Mouse (Mus musculus): ENCODE results near the gene Ank. TPM values are rescaled to one million over a fixed set of nuclear protein-coding genes. Genes with fewer than 3 reads are reported as not detected.

Gene Ank
- total and polyA plus RNA-seq, 2 experiments from 2014 or later = 22.8 to 31.5 TPM

GRCm38 (mm10) chr15:27623286-27623685, 156.8 kb downstream of the Ank start:
- no peaks in the 10 kb centered on the region for H3K9me3 ChIP-seq (ENCODE audit: low read length)
- H3K4me1 ChIP-seq (ENCODE audit: insufficient read depth) = no peaks in the 10 kb centered on the region
- WGBS = 95% methylated on average over 6 of the region's 6 CpGs
- no peak overlapping the region for H3K9ac ChIP-seq
- no peak for DNase-seq
- no peak overlapping the region for H3K4me3 ChIP-seq (ENCODE audit: low read depth, low read length)
- H3K36me3 ChIP-seq (ENCODE audit: insufficient read depth) = peaks cover 18% of the 10 kb centered on the region
- ATAC-seq = no peak
- H3K4me2 ChIP-seq (ENCODE audit: low read depth) = no peak overlapping the region
- no peak overlapping the region for H3K27ac ChIP-seq (ENCODE audit: low read depth, low read length)
- TF ChIP-seq CTCF (IDR thresholded peaks at IDR 0.05; ENCODE audit: low read depth) = no peak
- H3K27me3 ChIP-seq (ENCODE audit: insufficient read depth, low read length) = no peaks in the 10 kb centered on the region

- WGBS = 92% methylated on average over 13 of the region's 13 CpGs
- Histone ChIP-seq H3K9ac (no peak overlapping the region), H3K27ac (ENCODE audit: low read depth, low read length) (no peak overlapping the region), H3K9me3 (ENCODE audit: low read length) (no peaks in the 10 kb centered on the region), H3K27me3 (ENCODE audit: insufficient read depth, low read length) (no peaks in the 10 kb centered on the region), H3K36me3 (ENCODE audit: insufficient read depth) (peaks cover 11% of the 10 kb centered on the region), H3K4me3 (ENCODE audit: low read depth, low read length) (no peak overlapping the region), H3K4me2 (ENCODE audit: low read depth) (no peak overlapping the region), H3K4me1 (ENCODE audit: insufficient read depth) (no peaks in the 10 kb centered on the region; the same call in 1 of the 2 replicates)
- no peak for TF ChIP-seq CTCF (IDR thresholded peaks at IDR 0.05; ENCODE audit: low read depth)
- DNase-seq = no peak
- no peak for ATAC-seq
These were observed 158.8 kb downstream of the Ank start for GRCm38 (mm10) chr15:27625014-27625889.

DNA sequence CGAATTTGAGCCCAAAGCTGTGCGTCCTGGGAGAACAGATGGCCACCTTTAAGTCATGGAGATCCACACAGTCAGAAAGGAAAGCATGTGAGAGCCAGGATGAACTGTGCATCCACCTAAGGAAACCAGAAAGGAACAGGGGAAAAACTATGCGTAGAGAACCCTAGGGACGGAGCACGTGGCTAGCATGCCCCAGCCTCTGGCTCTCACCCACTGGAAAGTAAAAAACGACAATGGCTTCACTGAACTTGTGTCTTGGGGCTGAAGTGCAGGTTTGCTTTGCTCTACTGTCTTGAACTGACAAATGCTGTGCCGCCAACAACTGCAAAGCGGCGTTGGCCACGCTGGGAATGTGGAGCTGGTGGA, 159.4 kb downstream of the Ank start:
- H3K9ac ChIP-seq = no peak overlapping the region
- no peaks in the 10 kb centered on the region; the same call in 1 of the 2 replicates for H3K4me1 ChIP-seq (ENCODE audit: insufficient read depth)
- H3K27me3 ChIP-seq (ENCODE audit: insufficient read depth, low read length) = no peaks in the 10 kb centered on the region
- H3K4me3 ChIP-seq (ENCODE audit: low read depth, low read length) = no peak overlapping the region
- ATAC-seq = no peak
- H3K9me3 ChIP-seq (ENCODE audit: low read length) = no peaks in the 10 kb centered on the region
- no peak for TF ChIP-seq CTCF (IDR thresholded peaks at IDR 0.05; ENCODE audit: low read depth)
- no peak overlapping the region for H3K4me2 ChIP-seq (ENCODE audit: low read depth)
- H3K27ac ChIP-seq (ENCODE audit: low read depth, low read length) = no peak overlapping the region
- WGBS = 90% methylated on average over 10 of the region's 10 CpGs
- peaks cover 11% of the 10 kb centered on the region; the same call in 1 of the 2 replicates for H3K36me3 ChIP-seq (ENCODE audit: insufficient read depth)
- no peak for DNase-seq

GRCm38 (mm10) chr15:27626314-27626713, 159.8 kb downstream of the Ank start:
- H3K36me3 ChIP-seq (ENCODE audit: insufficient read depth) = peaks cover 11% of the 10 kb centered on the region; the same call in 1 of the 2 replicates
- no peaks in the 10 kb centered on the region; the same call in 1 of the 2 replicates for H3K4me1 ChIP-seq (ENCODE audit: insufficient read depth)
- 98% methylated on average over 1 of the region's 1 CpGs for WGBS
- no peak for TF ChIP-seq CTCF (IDR thresholded peaks at IDR 0.05; ENCODE audit: low read depth)
- DNase-seq (no peak), ATAC-seq (no peak)
- no peak overlapping the region for H3K27ac ChIP-seq (ENCODE audit: low read depth, low read length)
- no peaks in the 10 kb centered on the region for H3K27me3 ChIP-seq (ENCODE audit: insufficient read depth, low read length)
- H3K4me2 ChIP-seq (ENCODE audit: low read depth) = no peak overlapping the region
- H3K9me3 ChIP-seq (ENCODE audit: low read length) = no peaks in the 10 kb centered on the region
- H3K9ac ChIP-seq = no peak overlapping the region
- no peak overlapping the region for H3K4me3 ChIP-seq (ENCODE audit: low read depth, low read length)

- no peak overlapping the region for H3K4me3 ChIP-seq (ENCODE audit: low read depth, low read length)
- 92% methylated on average over 9 of the region's 9 CpGs for WGBS
- H3K27me3 ChIP-seq (ENCODE audit: insufficient read depth, low read length) = no peaks in the 10 kb centered on the region
- no peak for ATAC-seq
- DNase-seq = no peak
- no peaks in the 10 kb centered on the region; the same call in 1 of the 2 replicates for H3K4me1 ChIP-seq (ENCODE audit: insufficient read depth)
- H3K27ac ChIP-seq (ENCODE audit: low read depth, low read length) = no peak overlapping the region
- 0 out of 2 replicates have a peak, but pooled peaks cover 3% of the 10 kb centered on the region for H3K36me3 ChIP-seq (ENCODE audit: insufficient read depth)
- no peaks in the 10 kb centered on the region for H3K9me3 ChIP-seq (ENCODE audit: low read length)
- no peak for TF ChIP-seq CTCF (IDR thresholded peaks at IDR 0.05; ENCODE audit: low read depth)
- H3K4me2 ChIP-seq (ENCODE audit: low read depth) = no peak overlapping the region
- no peak overlapping the region for H3K9ac ChIP-seq
These were observed 161.3 kb downstream of the Ank start for GRCm38 (mm10) chr15:27627794-27628193.

GRCm38 (mm10) chr15:27629046-27629445, 162.6 kb downstream of the Ank start:
- Histone ChIP-seq H3K4me2 (ENCODE audit: low read depth) (peak overlapping the region; percentile 81), H3K4me1 (ENCODE audit: insufficient read depth) (no peaks in the 10 kb centered on the region; the same call in 1 of the 2 replicates), H3K4me3 (ENCODE audit: low read depth, low read length) (no peak overlapping the region), H3K9ac (no peak overlapping the region), H3K27me3 (ENCODE audit: insufficient read depth, low read length) (no peaks in the 10 kb centered on the region), H3K9me3 (ENCODE audit: low read length) (no peaks in the 10 kb centered on the region), H3K36me3 (ENCODE audit: insufficient read depth) (no peaks in the 10 kb centered on the region), H3K27ac (ENCODE audit: low read depth, low read length) (no peak overlapping the region)
- DNase-seq = no peak
- WGBS = 59% methylated on average over 4 of the region's 4 CpGs
- no peak for TF ChIP-seq CTCF (IDR thresholded peaks at IDR 0.05; ENCODE audit: low read depth)
- no peak for ATAC-seq

Measured in forebrain, postnatal 0 days (tissue).